ENCODE assay signal across 13 mouse cellular contexts in the genomic region with DNA sequence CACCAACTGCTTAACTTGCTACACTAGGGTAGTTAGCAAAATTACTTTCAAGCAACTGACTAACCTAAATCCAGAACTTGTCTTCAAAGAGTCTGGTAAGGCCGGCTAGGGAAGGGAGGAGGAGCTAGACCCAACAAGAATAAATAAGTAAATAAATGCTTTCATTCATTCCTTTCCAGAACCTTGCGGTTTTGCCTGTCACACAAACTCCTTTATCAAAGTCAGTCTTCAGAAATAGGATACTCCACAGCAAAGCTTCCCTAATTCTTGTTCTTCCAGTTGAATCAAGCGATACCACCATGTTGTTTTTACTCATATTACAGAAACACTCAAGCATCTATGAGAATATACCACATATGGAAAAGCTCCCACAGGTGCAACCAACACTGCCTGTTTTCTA. TPM values are rescaled to one million over a fixed set of nuclear protein-coding genes. Genes with fewer than 3 reads are reported as not detected.
DNase-seq lines count a peak whose midpoint lies in the region; ATAC-seq lines count a peak whose summit lies in the region.
"Had no signal": no experiment of that assay in that cellular context is flagged by ENCODE, and none has a peak within 500 bp of the region (broad histone marks: within the 10 kb centered on the region; RNA-seq: fewer than 3 reads in every experiment).

No protein-coding gene starts in this region.

- no peak overlapping the region for H3K4me3 ChIP-seq in heart, embryonic 15.5 days
- peak overlapping the region; percentile 7 for H3K4me3 ChIP-seq in lung, embryonic 16.5 days (ENCODE audit: low read length)
- H3K4me3 ChIP-seq in forebrain, embryonic 15.5 days: no peak overlapping the region
- H3K4me3 ChIP-seq in neural tube, embryonic 14.5 days (ENCODE audit: low read depth, low read length): no peak overlapping the region
- H3K4me3 ChIP-seq: erythroblast, embryonic 14.5 days had no signal

- H3K27ac ChIP-seq in heart, embryonic 15.5 days: no peak overlapping the region
- no peak overlapping the region for H3K27ac ChIP-seq in lung, embryonic 16.5 days (ENCODE audit: low read length)
- no peak overlapping the region for H3K27ac ChIP-seq in forebrain, embryonic 15.5 days (replicated peaks)
- H3K27ac ChIP-seq in neural tube, embryonic 14.5 days (ENCODE audit: low read depth, low read length): no peak overlapping the region
- H3K27ac ChIP-seq: stomach, embryonic 15.5 days had no signal

- 74% methylated on average over 3 of the region's 3 CpGs for WGBS in heart, embryonic 15.5 days
- 66% methylated on average over 3 of the region's 3 CpGs for whole genome bisulfite sequencing in lung, embryonic 16.5 days
- WGBS in forebrain, embryonic 15.5 days: 72% methylated on average over 3 of the region's 3 CpGs
- WGBS in neural tube, embryonic 14.5 days: 71% methylated on average over 3 of the region's 3 CpGs

- H3K9me3 ChIP-seq in heart, embryonic 15.5 days (replicated peaks): no peaks in the 10 kb centered on the region
- no peaks in the 10 kb centered on the region for H3K9me3 ChIP-seq in lung, embryonic 16.5 days (ENCODE audit: control insufficient read depth, low read length)
- H3K9me3 ChIP-seq in forebrain, embryonic 15.5 days: no peaks in the 10 kb centered on the region
- H3K9me3 ChIP-seq in neural tube, embryonic 14.5 days (ENCODE audit: control insufficient read depth, low read length): no peaks in the 10 kb centered on the region
- H3K9me3 ChIP-seq: stomach, embryonic 15.5 days had no signal

- no peaks in the 10 kb centered on the region for H3K36me3 ChIP-seq in heart, embryonic 15.5 days
- no peaks in the 10 kb centered on the region for H3K36me3 ChIP-seq in lung, embryonic 16.5 days (ENCODE audit: control insufficient read depth, insufficient read depth, low read length)
- no peaks in the 10 kb centered on the region for H3K36me3 ChIP-seq in forebrain, embryonic 15.5 days
- H3K36me3 ChIP-seq in neural tube, embryonic 14.5 days (ENCODE audit: control insufficient read depth, insufficient read depth, low read length): no peaks in the 10 kb centered on the region
- H3K36me3 ChIP-seq: stomach, embryonic 15.5 days had no signal

- H3K9ac ChIP-seq in heart, embryonic 15.5 days: no peak overlapping the region
- no peak overlapping the region for H3K9ac ChIP-seq in lung, embryonic 16.5 days (ENCODE audit: low read length)
- H3K9ac ChIP-seq in forebrain, embryonic 15.5 days (replicated peaks): no peak overlapping the region
- no peak overlapping the region for H3K9ac ChIP-seq in neural tube, embryonic 14.5 days (replicated peaks; ENCODE audit: low read depth, low read length)
- H3K9ac ChIP-seq: stomach, embryonic 15.5 days had no signal

- H3K4me2 ChIP-seq in heart, embryonic 15.5 days: peak overlapping the region; percentile 84; the same call in 1 of the 2 replicates
- peak overlapping the region; percentile 69 for H3K4me2 ChIP-seq in lung, embryonic 16.5 days (ENCODE audit: low read depth, low read length)
- peak overlapping the region; percentile 77; the same call in 1 of the 2 replicates for H3K4me2 ChIP-seq in forebrain, embryonic 15.5 days (replicated peaks)
- H3K4me2 ChIP-seq in neural tube, embryonic 14.5 days (ENCODE audit: low read depth, low read length): peak overlapping the region; percentile 94

- no peaks in the 10 kb centered on the region for H3K27me3 ChIP-seq in heart, embryonic 15.5 days
- no peaks in the 10 kb centered on the region for H3K27me3 ChIP-seq in lung, embryonic 16.5 days (ENCODE audit: control insufficient read depth, insufficient read depth, low read depth, low read length)
- H3K27me3 ChIP-seq in forebrain, embryonic 15.5 days: no peaks in the 10 kb centered on the region
- H3K27me3 ChIP-seq in neural tube, embryonic 14.5 days (ENCODE audit: control insufficient read depth, insufficient read depth, low read length): no peaks in the 10 kb centered on the region
- H3K27me3 ChIP-seq: stomach, embryonic 15.5 days had no signal

- no peak for DNase-seq in heart, postnatal 25 days (ENCODE audit: low spot score)
- no peak for DNase-seq in lung, postnatal 4 days
- DNase-seq in spleen, adult 18-20 months: no peak
- DNase-seq in left cerebral cortex, postnatal 10 days (ENCODE audit: extremely low spot score in 1 of 2, low spot score in 2 of 2): no peak
- DNase-seq: kidney, adult 9 months; lung, adult 18-20 months had no signal

- intact Hi-C loops in heart, postnatal 25 days (cut with DNase I): loop anchor here (2.0 kb wide), 1 partner anchor 25 kb away; no protein-coding TSS in a partner anchor
- intact Hi-C loops in left cerebral cortex, postnatal 10 days (cut with DNase I): loop anchor here (10.0 kb wide), 1 partner anchor 281 kb away; a partner anchor contains a TSS

- peaks cover 36% of the 10 kb centered on the region for H3K4me1 ChIP-seq in heart, embryonic 15.5 days (replicated peaks)
- peaks cover 26% of the 10 kb centered on the region for H3K4me1 ChIP-seq in lung, embryonic 16.5 days (replicated peaks; ENCODE audit: control insufficient read depth, insufficient read depth, low read length)
- peaks cover 50% of the 10 kb centered on the region for H3K4me1 ChIP-seq in forebrain, embryonic 15.5 days
- H3K4me1 ChIP-seq in neural tube, embryonic 14.5 days (ENCODE audit: control insufficient read depth, insufficient read depth, low read length): peaks cover 26% of the 10 kb centered on the region

- ATAC-seq in heart, embryonic 15.5 days (replicated peaks; ENCODE audit: insufficient number of reproducible peaks, insufficient read depth, low FRiP score, low read depth): no peak
- ATAC-seq in lung, embryonic 16.5 days (ENCODE audit: low read depth): no peak
- ATAC-seq in forebrain, embryonic 15.5 days (replicated peaks): no peak
- ATAC-seq in neural tube, embryonic 14.5 days (ENCODE audit: low read depth): no peak

RNA-seq across cellular contexts. Expression of a gene that starts 2.3 kb away (rescaled TPM):
- polyA plus RNA-seq in heart, embryonic 15.5 days (2015; fragmentation: Nextera tagmentation; extraction: Ambion mirVana): 5.7 TPM in 2 replicates
- total RNA-seq in heart, postnatal 25 days (2021): 10 to 100 TPM; 25.7 to 36.5 TPM
- polyA plus RNA-seq in lung, embryonic 16.5 days (2015; fragmentation: Nextera tagmentation; extraction: Ambion mirVana): 5.1 and 6.0 TPM in 2 replicates
- polyA plus RNA-seq in forebrain, embryonic 15.5 days (2015; fragmentation: Nextera tagmentation; extraction: Ambion mirVana): 11.4 and 11.8 TPM in 2 replicates
- polyA plus RNA-seq in neural tube, embryonic 14.5 days (2014; fragmentation: Nextera tagmentation; extraction: Ambion mirVana): 12.9 and 14.6 TPM in 2 replicates
- total RNA-seq in left cerebral cortex, postnatal 10 days (2021): 10 to 100 TPM; 92.8 to 96.4 TPM

RNA-seq across cellular contexts. Expression of a gene that starts 52.5 kb away (rescaled TPM):
- not detected in 2 replicates for polyA plus RNA-seq in heart, embryonic 15.5 days (2015; fragmentation: Nextera tagmentation; extraction: Ambion mirVana)
- not detected for total RNA-seq in heart, postnatal 25 days (2021)
- polyA plus RNA-seq in lung, embryonic 16.5 days (2015; fragmentation: Nextera tagmentation; extraction: Ambion mirVana): not detected in 2 replicates
- not detected in 2 replicates for polyA plus RNA-seq in forebrain, embryonic 15.5 days (2015; fragmentation: Nextera tagmentation; extraction: Ambion mirVana)
- not detected in 2 replicates for polyA plus RNA-seq in neural tube, embryonic 14.5 days (2014; fragmentation: Nextera tagmentation; extraction: Ambion mirVana)
- total RNA-seq in left cerebral cortex, postnatal 10 days (2021): not detected
- total RNA-seq: left cerebral cortex, postnatal 25 days had no signal
- polyA plus RNA-seq: erythroblast, embryonic 14.5 days; stomach, embryonic 15.5 days had no signal
